Mouse (Mus musculus): ENCODE results near the gene Rbm14. TPM values are rescaled to one million over a fixed set of nuclear protein-coding genes. Genes with fewer than 3 reads are reported as not detected.

Rbm14 gene
- 10 to 100 TPM; 61.5 to 84.0 TPM for polyA plus RNA-seq (2017; shearing (Covaris generic))

GRCm38 (mm10) chr19:4811063-4811908 lies at the start of gene Rbm14, which contains the start of gene Gm21992:
TSS of gene Rbm14 (minus strand) at chr19:4811634.
TSS of gene Gm21992 (minus strand) at chr19:4811612.

GRCm38 (mm10) chr19:4854552-4855469 lies 43.4 kb upstream of the Rbm14 start, which contains the start of gene Ctsf:
TSS of gene Ctsf (plus strand) at chr19:4855130.

GRCm38 (mm10) chr19:4839149-4839548 lies 27.7 kb upstream of the Rbm14 start, which contains the start of the genes Ccs and Ccdc87:
TSS of gene Ccs (minus strand) at chr19:4839332.
TSS of gene Ccdc87 (plus strand) at chr19:4839366.

GRCm38 (mm10) chr19:4793831-4794422 lies 17.5 kb downstream of the Rbm14 start, which contains the start of gene Rbm4:
TSS of gene Rbm4 (minus strand) at chr19:4793901.

GRCm38 (mm10) chr19:4756193-4756911 lies 55.1 kb downstream of the Rbm14 start, which contains the start of gene Rbm4b:
TSS of gene Rbm4b (plus strand) at chr19:4756497.

Other genes starting within 250 kb of the Rbm14 start
- gene Lrfn4, start 196.0 kb downstream of the Rbm14 start, polyA plus RNA-seq (2017; shearing (Covaris generic)), result 1 to 10 TPM in 1 of 2 experiments, under 1 TPM in 1; 0.60 to 1.4 TPM
- gene Rce1, start 186.0 kb downstream of the Rbm14 start, polyA plus RNA-seq (2017; shearing (Covaris generic)), result 10 to 100 TPM; 65.2 to 76.6 TPM
- gene Gm960, start 113.0 kb downstream of the Rbm14 start, polyA plus RNA-seq (2017; shearing (Covaris generic)), result 1 to 10 TPM; 1.8 to 4.5 TPM
- under 1 TPM; 0.40 to 0.84 TPM for gene Sptbn2, start 100.5 kb downstream of the Rbm14 start, polyA plus RNA-seq (2017; shearing (Covaris generic))
- 10 to 100 TPM; 40.8 to 47.0 TPM for gene Rbm4b, start 55.1 kb downstream of the Rbm14 start, polyA plus RNA-seq (2017; shearing (Covaris generic))
- 10 to 100 TPM; 49.9 to 54.0 TPM for gene Rbm4, start 17.7 kb downstream of the Rbm14 start, polyA plus RNA-seq (2017; shearing (Covaris generic))
- 10 to 100 TPM; 24.9 to 30.4 TPM for gene Gm21992, start within 50 bp of the Rbm14 start, polyA plus RNA-seq (2017; shearing (Covaris generic))
- 100 to 1,000 TPM in 1 of 2 experiments, 10 to 100 TPM in 1; 72.7 to 120 TPM for gene Ccs, start 27.7 kb upstream of the Rbm14 start, polyA plus RNA-seq (2017; shearing (Covaris generic))
- gene Ccdc87, start 27.7 kb upstream of the Rbm14 start, polyA plus RNA-seq (2017; shearing (Covaris generic)), result under 1 TPM in 1 of 2 experiments, not detected in 1; 0.55 TPM
- 1 to 10 TPM; 4.1 to 6.0 TPM for gene Ctsf, start 43.5 kb upstream of the Rbm14 start, polyA plus RNA-seq (2017; shearing (Covaris generic))
- gene Actn3, start 66.3 kb upstream of the Rbm14 start, polyA plus RNA-seq (2017; shearing (Covaris generic)), result under 1 TPM in 1 of 2 experiments, not detected in 1; 0.11 TPM
- gene Zdhhc24, start 67.0 kb upstream of the Rbm14 start, polyA plus RNA-seq (2017; shearing (Covaris generic)), result 1 to 10 TPM; 5.0 to 9.9 TPM
- gene Bbs1, start 95.0 kb upstream of the Rbm14 start, polyA plus RNA-seq (2017; shearing (Covaris generic)), result 1 to 10 TPM in 1 of 2 experiments, under 1 TPM in 1; 0.71 to 3.0 TPM
- gene Dpp3, start 116.7 kb upstream of the Rbm14 start, polyA plus RNA-seq (2017; shearing (Covaris generic)), result 100 to 1,000 TPM in 1 of 2 experiments, 10 to 100 TPM in 1; 93.7 to 123 TPM
- gene Peli3, start 131.5 kb upstream of the Rbm14 start, polyA plus RNA-seq (2017; shearing (Covaris generic)), result 1 to 10 TPM in 1 of 2 experiments, under 1 TPM in 1; 0.70 to 1.9 TPM
- 10 to 100 TPM; 60.3 to 63.9 TPM for gene Mrpl11, start 150.5 kb upstream of the Rbm14 start, polyA plus RNA-seq (2017; shearing (Covaris generic))
- 1 to 10 TPM; 1.3 to 1.7 TPM for gene Npas4, start 178.7 kb upstream of the Rbm14 start, polyA plus RNA-seq (2017; shearing (Covaris generic))
- gene Slc29a2, start 212.2 kb upstream of the Rbm14 start, polyA plus RNA-seq (2017; shearing (Covaris generic)), result 1 to 10 TPM; 3.4 TPM
- gene B4gat1, start 227.2 kb upstream of the Rbm14 start, polyA plus RNA-seq (2017; shearing (Covaris generic)), result 10 to 100 TPM; 13.6 to 15.6 TPM
- 1 to 10 TPM; 2.4 to 8.5 TPM for gene AC124502.3, start 227.3 kb upstream of the Rbm14 start, polyA plus RNA-seq (2017; shearing (Covaris generic))
- gene Brms1, start 229.7 kb upstream of the Rbm14 start, polyA plus RNA-seq (2017; shearing (Covaris generic)), result 100 to 1,000 TPM; 103 to 106 TPM
- gene Rin1, start 238.8 kb upstream of the Rbm14 start, polyA plus RNA-seq (2017; shearing (Covaris generic)), result under 1 TPM in 1 of 2 experiments, not detected in 1; 0.08 TPM